Mouse (Mus musculus): ENCODE results near the gene Kcnb1. TPM values are rescaled to one million over a fixed set of nuclear protein-coding genes. Genes with fewer than 3 reads are reported as not detected.
A peak's percentile ranks its signal among the peaks of the same experiment; 100 is the strongest.

Gene Kcnb1
- polyA plus RNA-seq, 1 experiment from 2014 or later: 1.5 TPM

DNA sequence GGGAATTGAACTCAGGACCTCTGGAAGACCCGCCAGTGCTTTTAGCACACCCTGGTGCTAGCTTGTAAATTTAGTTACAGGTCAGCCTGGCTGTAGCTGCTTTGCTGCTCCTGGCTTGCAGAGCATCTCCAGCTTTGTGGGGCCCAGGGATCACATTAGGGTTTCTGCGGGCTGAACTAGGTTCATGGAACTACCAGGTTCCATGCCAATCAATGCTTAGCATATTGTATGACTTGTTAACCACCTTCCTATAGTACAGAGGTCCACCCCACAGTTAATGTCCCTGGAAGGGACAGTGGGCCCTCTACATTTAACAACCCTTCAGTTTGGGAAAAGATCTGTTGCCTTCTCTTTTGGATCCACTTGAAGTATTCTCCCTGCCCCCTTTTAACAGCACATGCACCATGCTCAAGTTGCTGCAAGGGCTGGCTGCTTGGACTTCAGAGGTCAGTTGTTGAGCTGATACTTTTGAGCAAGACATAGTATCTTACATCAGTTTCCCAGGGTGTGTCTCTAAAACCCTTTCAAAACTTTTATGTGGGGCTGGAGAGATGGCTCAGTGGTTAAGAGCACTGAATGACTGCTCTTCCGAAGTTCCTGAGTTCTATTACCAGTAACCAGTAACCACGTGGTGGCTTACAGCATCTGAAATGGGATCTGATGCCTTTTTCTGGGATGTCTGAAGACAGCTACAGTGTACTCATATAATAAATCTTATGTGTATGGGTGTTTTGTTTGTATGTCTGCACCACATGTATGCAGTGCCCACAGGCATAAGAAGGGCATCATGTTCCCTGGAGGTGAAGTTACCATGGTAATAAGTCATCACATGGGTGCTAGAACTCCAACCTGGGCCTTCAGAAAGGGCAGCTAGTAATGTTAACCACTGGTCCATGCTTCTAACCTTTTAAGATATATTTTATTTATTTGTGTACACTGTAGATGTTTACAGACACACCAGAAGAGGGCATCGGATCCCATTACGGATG is 123.1 kb downstream of the Kcnb1 start:
- H3K9ac ChIP-seq (ENCODE audit: low read depth, low read length): no peak overlapping the region
- no peak overlapping the region for H3K4me3 ChIP-seq (ENCODE audit: low read length)
- WGBS: 31% methylated on average over 6 of the region's 6 CpGs
- no peaks in the 10 kb centered on the region for H3K27me3 ChIP-seq (ENCODE audit: control insufficient read depth, insufficient read depth, low read length)
- H3K9me3 ChIP-seq (ENCODE audit: control insufficient read depth, low read length): no peaks in the 10 kb centered on the region
- H3K27ac ChIP-seq (ENCODE audit: low read depth, low read length): no peak overlapping the region
- ATAC-seq (ENCODE audit: low FRiP score, low TSS enrichment): no peak
- no peak overlapping the region for H3K4me2 ChIP-seq (replicated peaks; ENCODE audit: low read depth, low read length)
- peaks cover 9% of the 10 kb centered on the region for H3K4me1 ChIP-seq (ENCODE audit: control insufficient read depth, insufficient read depth, low read length)
- peaks cover 26% of the 10 kb centered on the region for H3K36me3 ChIP-seq (ENCODE audit: control insufficient read depth, insufficient read depth, low read length)

- Histone ChIP-seq H3K27me3 (ENCODE audit: control insufficient read depth, insufficient read depth, low read length) (no peaks in the 10 kb centered on the region), H3K9ac (ENCODE audit: low read depth, low read length) (no peak overlapping the region), H3K36me3 (ENCODE audit: control insufficient read depth, insufficient read depth, low read length) (peaks cover 26% of the 10 kb centered on the region), H3K27ac (ENCODE audit: low read depth, low read length) (no peak overlapping the region), H3K4me1 (ENCODE audit: control insufficient read depth, insufficient read depth, low read length) (peaks cover 17% of the 10 kb centered on the region), H3K4me2 (replicated peaks; ENCODE audit: low read depth, low read length) (no peak overlapping the region), H3K9me3 (ENCODE audit: control insufficient read depth, low read length) (no peaks in the 10 kb centered on the region), H3K4me3 (ENCODE audit: low read length) (no peak overlapping the region)
- 80% methylated on average over 1 of the region's 1 CpGs for WGBS
- no peak for ATAC-seq (ENCODE audit: low FRiP score, low TSS enrichment)
These were observed 123.9 kb downstream of the Kcnb1 start for GRCm38 (mm10) chr2:167066031-167066430.

GRCm38 (mm10) chr2:167064601-167065295 is 125.2 kb downstream of the Kcnb1 start:
- Histone ChIP-seq H3K36me3 (ENCODE audit: control insufficient read depth, insufficient read depth, low read length) (peaks cover 26% of the 10 kb centered on the region), H3K4me1 (ENCODE audit: control insufficient read depth, insufficient read depth, low read length) (peaks cover 22% of the 10 kb centered on the region), H3K4me2 (replicated peaks; ENCODE audit: low read depth, low read length) (peak overlapping the region; percentile 87), H3K4me3 (ENCODE audit: low read length) (peak overlapping the region; percentile 85), H3K9ac (ENCODE audit: low read depth, low read length) (peak overlapping the region; percentile 81), H3K27me3 (ENCODE audit: control insufficient read depth, insufficient read depth, low read length) (no peaks in the 10 kb centered on the region), H3K27ac (ENCODE audit: low read depth, low read length) (peak overlapping the region; percentile 88), H3K9me3 (ENCODE audit: control insufficient read depth, low read length) (no peaks in the 10 kb centered on the region)
- ATAC-seq (ENCODE audit: low FRiP score, low TSS enrichment): no peak
- WGBS: 29% methylated on average over 9 of the region's 9 CpGs

DNA sequence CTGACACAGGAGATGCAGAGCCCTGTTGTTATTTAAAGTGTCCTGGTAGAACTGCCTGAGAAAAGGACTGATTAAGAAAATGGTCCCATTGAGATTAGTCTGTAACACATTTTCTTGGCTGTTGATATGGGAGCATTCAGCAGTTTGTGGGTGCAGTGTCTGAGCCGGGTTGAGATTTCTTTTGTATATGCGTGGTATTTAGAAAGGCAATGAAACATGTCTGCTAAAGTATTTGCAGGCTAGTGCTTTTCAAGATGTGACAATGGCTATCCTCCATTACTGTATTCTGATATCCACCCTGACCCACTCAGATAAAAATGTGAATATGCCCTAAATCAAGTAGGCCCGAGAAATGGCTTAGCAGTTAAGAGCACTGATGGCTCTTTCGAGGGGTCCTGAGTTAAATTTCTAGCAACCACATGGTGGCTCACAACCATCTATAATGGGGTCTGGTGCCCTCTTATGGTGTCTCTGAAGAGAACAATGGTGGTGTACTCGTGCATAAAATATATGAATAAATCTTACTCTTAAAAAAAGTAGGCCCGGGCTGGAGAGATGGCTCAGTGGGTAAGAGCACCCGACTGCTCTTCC is 126.0 kb downstream of the Kcnb1 start:
- H3K9me3 ChIP-seq (ENCODE audit: control insufficient read depth, low read length): no peaks in the 10 kb centered on the region
- no peak for ATAC-seq (ENCODE audit: low FRiP score, low TSS enrichment)
- H3K36me3 ChIP-seq (ENCODE audit: control insufficient read depth, insufficient read depth, low read length): peaks cover 26% of the 10 kb centered on the region
- H3K27me3 ChIP-seq (ENCODE audit: control insufficient read depth, insufficient read depth, low read length): no peaks in the 10 kb centered on the region
- H3K4me3 ChIP-seq (ENCODE audit: low read length): peak overlapping the region; percentile 85
- peak overlapping the region; percentile 81 for H3K9ac ChIP-seq (ENCODE audit: low read depth, low read length)
- H3K4me2 ChIP-seq (replicated peaks; ENCODE audit: low read depth, low read length): peak overlapping the region; percentile 87
- H3K4me1 ChIP-seq (ENCODE audit: control insufficient read depth, insufficient read depth, low read length): peaks cover 22% of the 10 kb centered on the region
- peak overlapping the region; percentile 88 for H3K27ac ChIP-seq (ENCODE audit: low read depth, low read length)
- under 1% methylated on average over 7 of the region's 7 CpGs for WGBS

- Histone ChIP-seq H3K4me2 (replicated peaks; ENCODE audit: low read depth, low read length) (peak within 1 kb of the TSS; percentile 87), H3K27ac (ENCODE audit: low read depth, low read length) (peak within 1 kb of the TSS; percentile 91), H3K9me3 (ENCODE audit: control insufficient read depth, low read length) (no peaks in the 10 kb centered on the region), H3K4me1 (ENCODE audit: control insufficient read depth, insufficient read depth, low read length) (peaks cover 25% of the 10 kb centered on the region), H3K4me3 (ENCODE audit: low read length) (peak within 1 kb of the TSS; percentile 85), H3K9ac (ENCODE audit: low read depth, low read length) (peak within 1 kb of the TSS; percentile 81), H3K27me3 (ENCODE audit: control insufficient read depth, insufficient read depth, low read length) (no peaks in the 10 kb centered on the region), H3K36me3 (ENCODE audit: control insufficient read depth, insufficient read depth, low read length) (peaks cover 26% of the 10 kb centered on the region)
- ATAC-seq (ENCODE audit: low FRiP score, low TSS enrichment): peak; percentile 93
- under 1% methylated on average over 49 of the region's 57 CpGs for WGBS
These were observed 126.7 kb downstream of the Kcnb1 start, which contains the start of gene Znfx1 for GRCm38 (mm10) chr2:167062965-167063880. Gene Znfx1 (minus strand): TSS chr2:167063015.

GRCm38 (mm10) chr2:167062497-167062911 is 127.5 kb downstream of the Kcnb1 start:
- under 1% methylated on average over 60 of the region's 60 CpGs for WGBS
- peaks cover 33% of the 10 kb centered on the region for H3K36me3 ChIP-seq (ENCODE audit: control insufficient read depth, insufficient read depth, low read length)
- no peaks in the 10 kb centered on the region for H3K9me3 ChIP-seq (ENCODE audit: control insufficient read depth, low read length)
- H3K4me3 ChIP-seq (ENCODE audit: low read length): peak overlapping the region; percentile 85
- peak; percentile 91 for ATAC-seq (ENCODE audit: low FRiP score, low TSS enrichment)
- peak overlapping the region; percentile 81 for H3K9ac ChIP-seq (ENCODE audit: low read depth, low read length)
- peaks cover 25% of the 10 kb centered on the region for H3K4me1 ChIP-seq (ENCODE audit: control insufficient read depth, insufficient read depth, low read length)
- peak overlapping the region; percentile 78 for H3K4me2 ChIP-seq (replicated peaks; ENCODE audit: low read depth, low read length)
- H3K27ac ChIP-seq (ENCODE audit: low read depth, low read length): peak overlapping the region; percentile 91
- H3K27me3 ChIP-seq (ENCODE audit: control insufficient read depth, insufficient read depth, low read length): no peaks in the 10 kb centered on the region

DNA sequence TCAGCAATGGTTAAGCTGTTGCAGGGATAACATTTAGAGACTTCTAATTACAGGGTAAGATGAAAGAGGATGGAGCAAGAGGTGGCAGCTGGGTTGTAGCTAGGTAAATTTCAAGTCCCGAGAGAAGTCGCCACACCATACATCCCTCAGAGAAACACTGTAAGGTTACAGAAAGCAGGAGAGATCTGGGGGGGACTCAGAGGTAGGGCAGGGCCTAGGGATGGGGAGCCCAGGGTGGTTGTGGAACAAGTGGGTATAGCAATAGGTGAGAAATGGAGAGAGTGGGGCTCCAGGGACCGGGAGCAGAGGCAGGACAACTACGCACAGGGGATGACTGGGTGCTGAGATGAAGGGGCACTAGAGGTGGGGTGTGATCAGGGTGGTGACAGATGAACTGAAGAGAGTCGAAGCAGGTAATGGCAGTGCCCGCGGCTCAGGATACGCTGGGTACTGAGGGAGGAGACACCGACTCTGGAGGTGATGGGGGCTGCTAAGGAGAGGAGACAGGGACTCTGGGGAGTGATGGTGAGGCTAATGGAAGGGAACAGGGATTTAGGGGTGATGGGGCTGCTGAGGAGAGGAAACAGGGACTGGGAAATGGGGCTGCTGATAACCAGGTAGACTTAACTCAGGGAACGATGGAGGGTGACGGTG is 128.4 kb downstream of the Kcnb1 start:
- Histone ChIP-seq H3K27ac (ENCODE audit: low read depth, low read length) (peak overlapping the region; percentile 11; the same call in 1 of the 2 replicates), H3K4me2 (replicated peaks; ENCODE audit: low read depth, low read length) (peak overlapping the region; percentile 78), H3K9me3 (ENCODE audit: control insufficient read depth, low read length) (no peaks in the 10 kb centered on the region), H3K36me3 (ENCODE audit: control insufficient read depth, insufficient read depth, low read length) (peaks cover 40% of the 10 kb centered on the region), H3K27me3 (ENCODE audit: control insufficient read depth, insufficient read depth, low read length) (no peaks in the 10 kb centered on the region), H3K4me1 (ENCODE audit: control insufficient read depth, insufficient read depth, low read length) (peaks cover 25% of the 10 kb centered on the region), H3K9ac (ENCODE audit: low read depth, low read length) (peak overlapping the region; percentile 81), H3K4me3 (ENCODE audit: low read length) (peak overlapping the region; percentile 85)
- WGBS: 18% methylated on average over 11 of the region's 11 CpGs
- ATAC-seq (ENCODE audit: low FRiP score, low TSS enrichment): no peak; the same call in 1 of the 2 replicates

Measured in kidney, embryonic 14.5 days (tissue).